Mouse (Mus musculus) intestine, embryonic 14.5 days (tissue): ENCODE data around the gene En2. TPM values are rescaled to one million over a fixed set of nuclear protein-coding genes. Genes with fewer than 3 reads are reported as not detected.

Experiments
- ATAC-seq: fragments of 200-750 bp; cut with Nextera tagmentation; replicated peaks from 2 replicates; pipeline ENCODE4 v1.8.0; 2017; ENCODE audit warnings: low read depth, moderate number of reproducible peaks, moderate TSS enrichment, moderate library complexity; ENCODE audit not compliant: low FRiP score, low TSS enrichment
- DNase-seq: peaks from one replicate; pipeline ENCODE4 v3.0.0-alpha.2; 2018; ENCODE audit warnings: low spot score
- H3K27ac ChIP-seq: fragments of 300-500 bp; sonication (generic); 2 replicates; pipeline ENCODE4 v1.5.1; 2014; ENCODE audit warnings: low read depth, mild to moderate bottlenecking, control low read depth
- H3K27me3 ChIP-seq: fragments of 300-500 bp; sonication (generic); replicated peaks from 2 replicates; pipeline ENCODE4 v1.6.1; 2014; ENCODE audit warnings: low read length, control low read depth; ENCODE audit not compliant: control insufficient read depth, insufficient read depth
- H3K36me3 ChIP-seq: fragments of 300-500 bp; sonication (generic); 2 replicates; pipeline ENCODE4 v1.6.1; 2014; ENCODE audit warnings: low read length, control low read depth; ENCODE audit not compliant: control insufficient read depth, insufficient read depth
- H3K4me1 ChIP-seq: fragments of 300-500 bp; sonication (generic); replicated peaks from 2 replicates; pipeline ENCODE4 v1.6.1; 2014; ENCODE audit warnings: low read length, control low read depth, mixed read lengths; ENCODE audit not compliant: control insufficient read depth, insufficient read depth
- H3K4me2 ChIP-seq: fragments of 300-500 bp; sonication (generic); 2 replicates; pipeline ENCODE4 v1.6.1; 2014; ENCODE audit warnings: low read length
- H3K4me3 ChIP-seq: fragments of 300-500 bp; sonication (generic); 2 replicates; pipeline ENCODE4 v1.5.1; 2014; ENCODE audit warnings: low read depth, low read length, control low read depth, mixed read lengths
- H3K9ac ChIP-seq: fragments of 300-500 bp; sonication (generic); 2 replicates; pipeline ENCODE4 v1.6.1; 2014; ENCODE audit warnings: mild to moderate bottlenecking, low read length
- H3K9me3 ChIP-seq: fragments of 300-500 bp; sonication (generic); 2 replicates; pipeline ENCODE4 v1.6.1; 2016; ENCODE audit warnings: low read length, control low read depth; ENCODE audit not compliant: control insufficient read depth
- WGBS: fragments of 180-500 bp; shearing (Covaris S2); extraction: QIAGEN DNeasy Blood & Tissue Kit; methylation state at CpG from one replicate; pipeline ENCODE4 v1.1.7; 2014; 5-methylcytosine and 5-hydroxymethylcytosine counted together
- polyA plus RNA-seq: library from polyadenylated mRNA; unstranded; fragments of >200 nt; fragmentation: Nextera tagmentation; extraction: Ambion mirVana; gene quantifications from 2 replicates; pipeline ENCODE4 v1.2.1, GENCODE M21; 2014

Gene En2
- polyA plus RNA-seq, 1 experiment from 2014 or later, result not detected

- no peaks in the 10 kb centered on the region for H3K4me1 ChIP-seq
- no peak for ATAC-seq
- no peak overlapping the region for H3K9ac ChIP-seq
- no peaks in the 10 kb centered on the region for H3K36me3 ChIP-seq
- no peaks in the 10 kb centered on the region for H3K9me3 ChIP-seq
- H3K4me3 ChIP-seq, result no peak overlapping the region
- DNase-seq, result no peak
- H3K27me3 ChIP-seq, result peaks cover 79% of the 10 kb centered on the region
- WGBS, result 23% methylated on average over 5 of the region's 5 CpGs
- no peak overlapping the region for H3K4me2 ChIP-seq
- no peak overlapping the region for H3K27ac ChIP-seq
These were observed 12.8 kb downstream of the En2 start for GRCm38 (mm10) chr5:28178322-28178721.

GRCm38 (mm10) chr5:28179237-28179790 lies 13.8 kb downstream of the En2 start:
- Histone ChIP-seq H3K4me1 (no peaks in the 10 kb centered on the region), H3K9ac (no peak overlapping the region), H3K4me3 (no peak overlapping the region), H3K27me3 (peaks cover 69% of the 10 kb centered on the region), H3K27ac (no peak overlapping the region), H3K36me3 (no peaks in the 10 kb centered on the region), H3K4me2 (no peak overlapping the region), H3K9me3 (no peaks in the 10 kb centered on the region)
- WGBS, result 30% methylated on average over 7 of the region's 7 CpGs
- no peak for DNase-seq
- no peak for ATAC-seq

- WGBS, result 56% methylated on average over 3 of the region's 3 CpGs
- H3K4me3 ChIP-seq, result no peak overlapping the region
- H3K27me3 ChIP-seq, result 0 out of 2 replicates have a peak, but pooled peaks cover 3% of the 10 kb centered on the region
- no peaks in the 10 kb centered on the region for H3K9me3 ChIP-seq
- H3K36me3 ChIP-seq, result no peaks in the 10 kb centered on the region
- no peak overlapping the region for H3K27ac ChIP-seq
- ATAC-seq (no peak), DNase-seq (no peak)
- no peak overlapping the region for H3K9ac ChIP-seq
- no peaks in the 10 kb centered on the region for H3K4me1 ChIP-seq
- H3K4me2 ChIP-seq, result no peak overlapping the region
These were observed 26.0 kb downstream of the En2 start for GRCm38 (mm10) chr5:28191201-28192098.

GRCm38 (mm10) chr5:28192099-28192454 lies 26.6 kb downstream of the En2 start:
- Histone ChIP-seq H3K4me1 (no peaks in the 10 kb centered on the region), H3K9me3 (no peaks in the 10 kb centered on the region), H3K9ac (no peak overlapping the region), H3K4me3 (no peak overlapping the region), H3K4me2 (no peak overlapping the region), H3K27me3 (0 out of 2 replicates have a peak, but pooled peaks cover 3% of the 10 kb centered on the region), H3K36me3 (no peaks in the 10 kb centered on the region), H3K27ac (no peak overlapping the region)
- no peak for DNase-seq
- WGBS, result 52% methylated on average over 4 of the region's 4 CpGs
- no peak for ATAC-seq

GRCm38 (mm10) chr5:28195473-28195872 lies 30.0 kb downstream of the En2 start:
- H3K9ac ChIP-seq, result no peak overlapping the region
- H3K4me3 ChIP-seq, result no peak overlapping the region
- H3K4me2 ChIP-seq, result no peak overlapping the region
- no peaks in the 10 kb centered on the region for H3K36me3 ChIP-seq
- H3K4me1 ChIP-seq, result no peaks in the 10 kb centered on the region
- ATAC-seq, result no peak
- WGBS, result 34% methylated on average over 2 of the region's 2 CpGs
- H3K9me3 ChIP-seq, result no peaks in the 10 kb centered on the region
- DNase-seq, result no peak
- H3K27ac ChIP-seq, result no peak overlapping the region
- 0 out of 2 replicates have a peak, but pooled peaks cover 3% of the 10 kb centered on the region for H3K27me3 ChIP-seq

GRCm38 (mm10) chr5:28199089-28199873 lies 33.8 kb downstream of the En2 start:
- Histone ChIP-seq H3K9ac (no peak overlapping the region), H3K27ac (no peak overlapping the region), H3K4me2 (no peak overlapping the region), H3K9me3 (no peaks in the 10 kb centered on the region), H3K36me3 (no peaks in the 10 kb centered on the region), H3K4me1 (no peaks in the 10 kb centered on the region), H3K4me3 (no peak overlapping the region), H3K27me3 (peaks cover 20% of the 10 kb centered on the region)
- 39% methylated on average over 7 of the region's 7 CpGs for WGBS
- DNase-seq (no peak), ATAC-seq (no peak)

GRCm38 (mm10) chr5:28203086-28203485 lies 37.6 kb downstream of the En2 start:
- Histone ChIP-seq H3K27ac (no peak overlapping the region), H3K4me1 (no peaks in the 10 kb centered on the region), H3K4me2 (no peak overlapping the region), H3K9me3 (no peaks in the 10 kb centered on the region), H3K36me3 (no peaks in the 10 kb centered on the region), H3K4me3 (no peak overlapping the region), H3K27me3 (peaks cover 51% of the 10 kb centered on the region), H3K9ac (no peak overlapping the region)
- WGBS, result 77% methylated on average over 6 of the region's 6 CpGs
- DNase-seq (no peak), ATAC-seq (no peak)

GRCm38 (mm10) chr5:28204678-28205077 lies 39.2 kb downstream of the En2 start:
- no peak for ATAC-seq
- H3K9me3 ChIP-seq, result no peaks in the 10 kb centered on the region
- WGBS, result 48% methylated on average over 2 of the region's 2 CpGs
- no peak for DNase-seq
- no peak overlapping the region for H3K27ac ChIP-seq
- no peaks in the 10 kb centered on the region for H3K36me3 ChIP-seq
- no peak overlapping the region for H3K4me3 ChIP-seq
- no peak overlapping the region for H3K4me2 ChIP-seq
- no peaks in the 10 kb centered on the region for H3K4me1 ChIP-seq
- peaks cover 67% of the 10 kb centered on the region for H3K27me3 ChIP-seq
- H3K9ac ChIP-seq, result no peak overlapping the region
